Comparison of ENCODE assay signal across 28 mouse cellular contexts in the genomic region with DNA sequence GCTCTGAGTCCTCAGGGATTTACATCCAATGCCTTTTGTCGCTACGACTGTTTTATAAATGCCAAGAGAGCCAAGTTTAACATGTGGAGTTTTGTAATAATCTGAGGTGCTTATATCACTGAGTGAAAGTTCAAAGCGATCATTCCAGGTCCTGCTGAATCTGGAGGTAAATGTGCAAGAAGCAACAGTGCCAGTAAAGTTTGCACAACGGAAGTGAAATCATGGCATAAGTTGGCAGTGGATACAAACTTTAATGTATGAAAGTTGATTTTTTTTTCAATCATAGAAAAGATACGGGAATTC.
"Had no signal": no experiment of that assay in that cellular context is flagged by ENCODE, and none has a peak within 500 bp of the region (broad histone marks: within the 10 kb centered on the region; RNA-seq: fewer than 3 reads in every experiment).

No protein-coding gene starts in this region.

- H3K9ac ChIP-seq: embryonic facial prominence, embryonic 12.5 days; embryonic facial prominence, embryonic 13.5 days; embryonic facial prominence, embryonic 15.5 days; forebrain, embryonic 13.5 days; forebrain, embryonic 15.5 days; forebrain, postnatal 0 days had no signal

- H3K36me3 ChIP-seq: embryonic facial prominence, embryonic 10.5 days; embryonic facial prominence, embryonic 12.5 days; embryonic facial prominence, embryonic 13.5 days; embryonic facial prominence, embryonic 15.5 days; forebrain, embryonic 10.5 days; forebrain, embryonic 15.5 days; heart, embryonic 10.5 days had no signal

- H3K9me3 ChIP-seq: embryonic facial prominence, embryonic 10.5 days; embryonic facial prominence, embryonic 12.5 days; embryonic facial prominence, embryonic 13.5 days; embryonic facial prominence, embryonic 15.5 days; forebrain, embryonic 10.5 days; forebrain, embryonic 13.5 days; forebrain, embryonic 15.5 days; heart, embryonic 10.5 days had no signal

- H3K4me2 ChIP-seq: embryonic facial prominence, embryonic 12.5 days; embryonic facial prominence, embryonic 13.5 days; embryonic facial prominence, embryonic 15.5 days; forebrain, embryonic 13.5 days; forebrain, embryonic 15.5 days had no signal

- H3K4me3 ChIP-seq: embryonic facial prominence, embryonic 10.5 days; embryonic facial prominence, embryonic 12.5 days; embryonic facial prominence, embryonic 13.5 days; embryonic facial prominence, embryonic 15.5 days; erythroblast, embryonic 14.5 days; forebrain, embryonic 10.5 days; forebrain, embryonic 13.5 days; forebrain, embryonic 15.5 days; gastrocnemius, adult 2 months; heart, adult 2 months; heart, embryonic 10.5 days had no signal

- DNase-seq: cerebellum, adult 2 months; cerebellum, adult 8-10 months; cerebellum, adult 9-10 months; cerebellum, adult 9-11 months; cerebellum, postnatal 10 days; cerebellum, postnatal 14 days; cerebellum, postnatal 25 days; cerebellum, postnatal 36 days; embryo, embryonic 11 days; forebrain, postnatal 0 days; gastrocnemius, adult 2 months; gastrocnemius, postnatal 10 days; gastrocnemius, postnatal 14 days; gastrocnemius, postnatal 25 days; gastrocnemius, postnatal 36 days; heart, adult 18-20 months; heart, adult 2 months had no signal

- ATAC-seq: forebrain, embryonic 13.5 days; forebrain, embryonic 14.5 days; forebrain, embryonic 15.5 days; forebrain, embryonic 16.5 days; forebrain, postnatal 0 days had no signal

- H3K4me1 ChIP-seq: embryonic facial prominence, embryonic 12.5 days; embryonic facial prominence, embryonic 13.5 days; embryonic facial prominence, embryonic 15.5 days; forebrain, embryonic 13.5 days; heart, embryonic 10.5 days had no signal

- H3K27me3 ChIP-seq: embryonic facial prominence, embryonic 12.5 days; embryonic facial prominence, embryonic 13.5 days; embryonic facial prominence, embryonic 15.5 days; forebrain, embryonic 13.5 days; forebrain, embryonic 15.5 days had no signal

- H3K27ac ChIP-seq: embryonic facial prominence, embryonic 10.5 days; embryonic facial prominence, embryonic 12.5 days; embryonic facial prominence, embryonic 13.5 days; embryonic facial prominence, embryonic 15.5 days; forebrain, embryonic 10.5 days; forebrain, embryonic 13.5 days; forebrain, embryonic 15.5 days; gastrocnemius, adult 2 months; heart, adult 2 months; heart, embryonic 10.5 days had no signal
